Mouse (Mus musculus) heart, adult 9 months (tissue): ENCODE data around the gene Crybg2.
A peak's percentile ranks its signal among the peaks of the same experiment; 100 is the strongest.

Experiments
- DNase-seq, 2 experiments: peaks; one replicate each; pipeline ENCODE4 v3.0.0; 2022; ENCODE audit warnings: low spot score in 2 of 2

Crybg2 gene

GRCm38 (mm10) chr4:134058166-134058715 lies 2.4 kb upstream of the Crybg2 start:
- DNase-seq, result no peak

- no peak for DNase-seq
Observed at GRCm38 (mm10) chr4:134058908-134059307, 1.7 kb upstream of the Crybg2 start.

- no peak for DNase-seq
Observed at GRCm38 (mm10) chr4:134061166-134061830, 683 bp downstream of the Crybg2 start.

GRCm38 (mm10) chr4:134061944-134062446 lies 1.4 kb downstream of the Crybg2 start:
- no peak for DNase-seq

GRCm38 (mm10) chr4:134062561-134062960 lies 1.9 kb downstream of the Crybg2 start:
- DNase-seq, result no peak

GRCm38 (mm10) chr4:134065431-134066004 lies 4.9 kb downstream of the Crybg2 start:
- DNase-seq, result no peak

GRCm38 (mm10) chr4:134067383-134067782 lies 6.8 kb downstream of the Crybg2 start:
- no peak for DNase-seq

- DNase-seq, result no peak
Observed at GRCm38 (mm10) chr4:134067833-134068544, 7.4 kb downstream of the Crybg2 start.

GRCm38 (mm10) chr4:134068793-134069580 lies 8.4 kb downstream of the Crybg2 start:
- no peak for DNase-seq

GRCm38 (mm10) chr4:134078694-134079093 lies 18.1 kb downstream of the Crybg2 start:
- DNase-seq, result no peak

- no peak for DNase-seq
Observed at GRCm38 (mm10) chr4:134080674-134081073, 20.1 kb downstream of the Crybg2 start.

GRCm38 (mm10) chr4:134081730-134082386 lies 21.2 kb downstream of the Crybg2 start:
- peak; percentile 20 to 36 for DNase-seq

GRCm38 (mm10) chr4:134082460-134082859 lies 21.8 kb downstream of the Crybg2 start:
- DNase-seq, result no peak

GRCm38 (mm10) chr4:134084999-134085398 lies 24.4 kb downstream of the Crybg2 start:
- DNase-seq, result no peak

- DNase-seq, result no peak
Observed at GRCm38 (mm10) chr4:134087412-134087811, 26.8 kb downstream of the Crybg2 start.

- DNase-seq, result no peak
Observed at GRCm38 (mm10) chr4:134089029-134089428, 28.4 kb downstream of the Crybg2 start.

GRCm38 (mm10) chr4:134090521-134091224 lies 30.1 kb downstream of the Crybg2 start:
- no peak for DNase-seq

- no peak for DNase-seq
Observed at GRCm38 (mm10) chr4:134091225-134091529, 30.6 kb downstream of the Crybg2 start.

GRCm38 (mm10) chr4:134092382-134093288 lies 32.0 kb downstream of the Crybg2 start:
- peak in 1 of 2 experiments; percentile 45 for DNase-seq
